Mouse (Mus musculus) embryo, embryonic 9.5 days (tissue): ENCODE results near the gene March6.

Experiments
- DNase-seq: peaks from one replicate; pipeline ENCODE4 v3.0.0-alpha.2; 2017; ENCODE audit errors: extremely low spot score

March6 gene

GRCm38 (mm10) chr15:31542013-31542958 is 11.4 kb upstream of the March6 start:
- DNase-seq: peak; percentile 49

- no peak for DNase-seq
These were observed 9.6 kb upstream of the March6 start for GRCm38 (mm10) chr15:31540513-31540802.

GRCm38 (mm10) chr15:31539643-31540512 is 9.0 kb upstream of the March6 start:
- DNase-seq: no peak

- no peak for DNase-seq
These were observed 7.5 kb upstream of the March6 start for GRCm38 (mm10) chr15:31538346-31538745.

GRCm38 (mm10) chr15:31537706-31538105 is 6.9 kb upstream of the March6 start:
- no peak for DNase-seq

- peak; percentile 66 for DNase-seq
These were observed 5.3 kb upstream of the March6 start for GRCm38 (mm10) chr15:31536051-31536737.

GRCm38 (mm10) chr15:31535259-31535855 is 4.5 kb upstream of the March6 start:
- peak; percentile 17 for DNase-seq

- no peak for DNase-seq
These were observed 3.8 kb upstream of the March6 start for GRCm38 (mm10) chr15:31534421-31535258.

GRCm38 (mm10) chr15:31533529-31533928 is 2.7 kb upstream of the March6 start:
- DNase-seq: no peak

GRCm38 (mm10) chr15:31532331-31533021 is 1.6 kb upstream of the March6 start:
- DNase-seq: no peak

- DNase-seq: no peak
These were observed 835 bp upstream of the March6 start for GRCm38 (mm10) chr15:31531446-31532330.

- DNase-seq: peak; percentile 62
These were observed 818 bp downstream of the March6 start for GRCm38 (mm10) chr15:31529811-31530658.

- no peak for DNase-seq
These were observed 1.8 kb downstream of the March6 start for GRCm38 (mm10) chr15:31529103-31529502.

- DNase-seq: no peak
These were observed 2.4 kb downstream of the March6 start for GRCm38 (mm10) chr15:31528477-31528876.

GRCm38 (mm10) chr15:31526463-31526862 is 4.4 kb downstream of the March6 start:
- DNase-seq: no peak

- DNase-seq: no peak
These were observed 11.9 kb downstream of the March6 start for GRCm38 (mm10) chr15:31519000-31519399.

- DNase-seq: no peak
These were observed 12.5 kb downstream of the March6 start for GRCm38 (mm10) chr15:31518371-31518770.

GRCm38 (mm10) chr15:31517186-31517585 is 13.7 kb downstream of the March6 start:
- DNase-seq: no peak
